Mouse (Mus musculus): ENCODE measurements around the gene Mindy4. TPM values are rescaled to one million over a fixed set of nuclear protein-coding genes. Genes with fewer than 3 reads are reported as not detected.

Mindy4 gene
- polyA plus RNA-seq (2016; fragmentation: Nextera tagmentation; extraction: Ambion mirVana): 1.7 and 2.1 TPM in 2 replicates

- no peaks in the 10 kb centered on the region for H3K27me3 ChIP-seq (replicated peaks)
- H3K27ac ChIP-seq: no peak within 1 kb of the TSS; the same call in 1 of the 2 replicates
- peaks cover 20% of the 10 kb centered on the region for H3K4me1 ChIP-seq
- H3K36me3 ChIP-seq: no peaks in the 10 kb centered on the region
- peak within 1 kb of the TSS; percentile 60 for H3K4me3 ChIP-seq
- H3K9me3 ChIP-seq (replicated peaks): no peaks in the 10 kb centered on the region
- peak; percentile 80 for ATAC-seq
- H3K4me2 ChIP-seq: peak within 1 kb of the TSS; percentile 74
- WGBS (ENCODE audit: insufficient replicate concordance): 9% methylated on average over 33 of the region's 33 CpGs
- H3K9ac ChIP-seq: peak within 1 kb of the TSS; percentile 55
Observed at GRCm38 (mm10) chr6:55202913-55203910, at the start of gene Mindy4. Mindy4 (plus strand) TSS chr6:55203383.

- H3K27ac ChIP-seq: no peak overlapping the region
- 58% methylated on average over 1 of the region's 1 CpGs for WGBS (ENCODE audit: insufficient replicate concordance)
- H3K9me3 ChIP-seq (replicated peaks): no peaks in the 10 kb centered on the region
- no peak overlapping the region for H3K4me2 ChIP-seq
- H3K4me3 ChIP-seq: no peak overlapping the region
- ATAC-seq: no peak
- no peaks in the 10 kb centered on the region for H3K36me3 ChIP-seq
- no peaks in the 10 kb centered on the region for H3K4me1 ChIP-seq
- H3K9ac ChIP-seq: no peak overlapping the region
- no peaks in the 10 kb centered on the region; the same call in 1 of the 2 replicates for H3K27me3 ChIP-seq (replicated peaks)
Observed at GRCm38 (mm10) chr6:55159256-55159655, 43.9 kb upstream of the Mindy4 start.

GRCm38 (mm10) chr6:55161311-55161761 is 41.8 kb upstream of the Mindy4 start:
- Histone ChIP-seq H3K27me3 (replicated peaks) (no peaks in the 10 kb centered on the region), H3K9ac (no peak overlapping the region), H3K27ac (no peak overlapping the region), H3K9me3 (replicated peaks) (no peaks in the 10 kb centered on the region), H3K36me3 (no peaks in the 10 kb centered on the region), H3K4me1 (no peaks in the 10 kb centered on the region), H3K4me3 (no peak overlapping the region), H3K4me2 (no peak overlapping the region)
- ATAC-seq: no peak
- 51% methylated on average over 5 of the region's 5 CpGs for WGBS (ENCODE audit: insufficient replicate concordance)

GRCm38 (mm10) chr6:55163046-55163584 is 40.1 kb upstream of the Mindy4 start:
- H3K36me3 ChIP-seq: no peaks in the 10 kb centered on the region
- H3K27ac ChIP-seq: no peak overlapping the region
- WGBS (ENCODE audit: insufficient replicate concordance): 66% methylated on average over 8 of the region's 8 CpGs
- no peak overlapping the region for H3K4me3 ChIP-seq
- no peaks in the 10 kb centered on the region for H3K4me1 ChIP-seq
- H3K27me3 ChIP-seq (replicated peaks): peaks cover under 1% of the 10 kb centered on the region; the same call in 1 of the 2 replicates
- H3K9me3 ChIP-seq (replicated peaks): no peaks in the 10 kb centered on the region
- ATAC-seq: no peak
- H3K4me2 ChIP-seq: no peak overlapping the region
- H3K9ac ChIP-seq: no peak overlapping the region

- 45% methylated on average over 7 of the region's 7 CpGs for WGBS (ENCODE audit: insufficient replicate concordance)
- Histone ChIP-seq H3K9ac (no peak overlapping the region), H3K4me2 (no peak overlapping the region), H3K9me3 (replicated peaks) (no peaks in the 10 kb centered on the region), H3K36me3 (no peaks in the 10 kb centered on the region), H3K4me3 (no peak overlapping the region), H3K27me3 (replicated peaks) (peaks cover 4% of the 10 kb centered on the region; the same call in 1 of the 2 replicates), H3K4me1 (no peaks in the 10 kb centered on the region), H3K27ac (no peak overlapping the region)
- 0 out of 2 replicates have a peak, but pooled peaks have one; percentile 18 for ATAC-seq
Observed at GRCm38 (mm10) chr6:55166777-55167463, 36.3 kb upstream of the Mindy4 start.

GRCm38 (mm10) chr6:55169818-55170217 is 33.4 kb upstream of the Mindy4 start:
- no peak overlapping the region for H3K4me3 ChIP-seq
- ATAC-seq: no peak
- 42% methylated on average over 5 of the region's 5 CpGs for WGBS (ENCODE audit: insufficient replicate concordance)

GRCm38 (mm10) chr6:55171638-55172037 is 31.5 kb upstream of the Mindy4 start:
- Histone ChIP-seq H3K27ac (no peak overlapping the region), H3K4me2 (no peak overlapping the region), H3K4me1 (peaks cover 4% of the 10 kb centered on the region; the same call in 1 of the 2 replicates), H3K9me3 (replicated peaks) (no peaks in the 10 kb centered on the region), H3K36me3 (no peaks in the 10 kb centered on the region), H3K9ac (no peak overlapping the region), H3K27me3 (replicated peaks) (peaks cover 4% of the 10 kb centered on the region; the same call in 1 of the 2 replicates), H3K4me3 (no peak overlapping the region)
- no peak for ATAC-seq
- 49% methylated on average over 4 of the region's 4 CpGs for WGBS (ENCODE audit: insufficient replicate concordance)

More at GRCm38 (mm10) chr6:55169818-55170217, 33.4 kb upstream of the Mindy4 start:
- Histone ChIP-seq H3K4me2 (no peak overlapping the region), H3K27me3 (replicated peaks) (peaks cover 4% of the 10 kb centered on the region; the same call in 1 of the 2 replicates), H3K36me3 (no peaks in the 10 kb centered on the region), H3K27ac (no peak overlapping the region), H3K9me3 (replicated peaks) (no peaks in the 10 kb centered on the region), H3K9ac (no peak overlapping the region), H3K4me1 (no peaks in the 10 kb centered on the region)

- Histone ChIP-seq H3K36me3 (no peaks in the 10 kb centered on the region), H3K9me3 (replicated peaks) (no peaks in the 10 kb centered on the region), H3K27me3 (replicated peaks) (peaks cover 2% of the 10 kb centered on the region; the same call in 1 of the 2 replicates), H3K4me1 (peaks cover 4% of the 10 kb centered on the region; the same call in 1 of the 2 replicates), H3K9ac (no peak overlapping the region), H3K4me3 (no peak overlapping the region), H3K4me2 (no peak overlapping the region), H3K27ac (no peak overlapping the region)
- 53% methylated on average over 10 of the region's 10 CpGs for WGBS (ENCODE audit: insufficient replicate concordance)
- ATAC-seq: no peak
Observed at GRCm38 (mm10) chr6:55173171-55173570, 30.0 kb upstream of the Mindy4 start.

GRCm38 (mm10) chr6:55173941-55174349 is 29.2 kb upstream of the Mindy4 start:
- Histone ChIP-seq H3K27me3 (replicated peaks) (no peaks in the 10 kb centered on the region), H3K9me3 (replicated peaks) (no peaks in the 10 kb centered on the region), H3K9ac (no peak overlapping the region), H3K4me2 (no peak overlapping the region), H3K36me3 (no peaks in the 10 kb centered on the region), H3K27ac (no peak overlapping the region), H3K4me1 (peaks cover 4% of the 10 kb centered on the region; the same call in 1 of the 2 replicates), H3K4me3 (no peak overlapping the region)
- no peak; the same call in 1 of the 2 replicates for ATAC-seq
- WGBS (ENCODE audit: insufficient replicate concordance): 58% methylated on average over 3 of the region's 3 CpGs

- ATAC-seq: no peak
- no peaks in the 10 kb centered on the region for H3K9me3 ChIP-seq (replicated peaks)
- WGBS (ENCODE audit: insufficient replicate concordance): 18% methylated on average over 1 of the region's 1 CpGs
- no peaks in the 10 kb centered on the region for H3K27me3 ChIP-seq (replicated peaks)
- peaks cover 4% of the 10 kb centered on the region; the same call in 1 of the 2 replicates for H3K4me1 ChIP-seq
- H3K9ac ChIP-seq: no peak within 1 kb of the TSS
- H3K4me2 ChIP-seq: no peak within 1 kb of the TSS
- H3K4me3 ChIP-seq: no peak within 1 kb of the TSS
- no peak within 1 kb of the TSS for H3K27ac ChIP-seq
- H3K36me3 ChIP-seq: no peaks in the 10 kb centered on the region
Observed at GRCm38 (mm10) chr6:55174741-55175181, 28.4 kb upstream of the Mindy4 start, which contains the start of gene Inmt. Inmt (minus strand) TSS chr6:55175043.

GRCm38 (mm10) chr6:55175456-55175855 is 27.7 kb upstream of the Mindy4 start:
- Histone ChIP-seq H3K36me3 (no peaks in the 10 kb centered on the region), H3K4me1 (peaks cover 4% of the 10 kb centered on the region; the same call in 1 of the 2 replicates), H3K4me3 (no peak overlapping the region), H3K27ac (no peak overlapping the region), H3K4me2 (no peak overlapping the region), H3K27me3 (replicated peaks) (no peaks in the 10 kb centered on the region), H3K9ac (no peak overlapping the region), H3K9me3 (replicated peaks) (no peaks in the 10 kb centered on the region)
- WGBS (ENCODE audit: insufficient replicate concordance): 26% methylated on average over 2 of the region's 2 CpGs
- ATAC-seq: no peak
